Mouse (Mus musculus) monocyte, adult 59 days (primary cell): ENCODE data around the gene 4921536K21Rik. TPM values are rescaled to one million over a fixed set of nuclear protein-coding genes. Genes with fewer than 3 reads are reported as not detected.

Source experiments
- total RNA-seq, 2 experiments: library from RNA; stranded (reverse); gene quantifications; one replicate each; pipeline ENCODE4 v1.2.4; 2023

4921536K21Rik gene
- 1 to 10 TPM; 1.3 to 1.9 TPM for total RNA-seq

GRCm38 (mm10) chr11:3894406-3895281, at the start of gene 4921536K21Rik, which contains the start of gene Dusp18:
TSS of gene 4921536K21Rik (minus strand) at chr11:3895098.
TSS of gene Dusp18 (plus strand) at chr11:3895240.

GRCm38 (mm10) chr11:3931511-3932211, 36.8 kb upstream of the 4921536K21Rik start, which contains the start of gene Tcn2:
TSS of gene Tcn2 (minus strand) at chr11:3932159.

GRCm38 (mm10) chr11:3914109-3914840, 19.4 kb upstream of the 4921536K21Rik start, which contains the start of gene Slc35e4:
TSS of gene Slc35e4 (minus strand) at chr11:3914664.

GRCm38 (mm10) chr11:3863454-3864112, 31.3 kb downstream of the 4921536K21Rik start, which contains the start of gene Osbp2:
TSS of gene Osbp2 (minus strand) at chr11:3863903.

Other genes starting within 250 kb of the 4921536K21Rik start
- gene Morc2a, start 245.9 kb downstream of the 4921536K21Rik start, total RNA-seq, result 10 to 100 TPM; 38.9 to 42.0 TPM
- gene Osbp2, start 31.2 kb downstream of the 4921536K21Rik start, total RNA-seq, result not detected
- 10 to 100 TPM; 10.5 to 11.7 TPM for gene Dusp18, start 142 bp upstream of the 4921536K21Rik start, total RNA-seq
- gene Slc35e4, start 19.6 kb upstream of the 4921536K21Rik start, total RNA-seq, result 10 to 100 TPM; 27.1 to 29.5 TPM
- gene Tcn2, start 37.1 kb upstream of the 4921536K21Rik start, total RNA-seq, result 100 to 1,000 TPM; 108 to 152 TPM
- gene Pes1, start 68.9 kb upstream of the 4921536K21Rik start, total RNA-seq, result 10 to 100 TPM; 62.3 to 64.0 TPM
- not detected for gene 4930556J24Rik, start 81.7 kb upstream of the 4921536K21Rik start, total RNA-seq
- not detected for gene Gal3st1, start 88.5 kb upstream of the 4921536K21Rik start, total RNA-seq
- not detected for gene Sec14l4, start 136.4 kb upstream of the 4921536K21Rik start, total RNA-seq
- not detected for gene Sec14l3, start 169.7 kb upstream of the 4921536K21Rik start, total RNA-seq
- under 1 TPM; 0.47 to 0.88 TPM for gene Mtfp1, start 200.3 kb upstream of the 4921536K21Rik start, total RNA-seq
- gene Sec14l2, start 228.3 kb upstream of the 4921536K21Rik start, total RNA-seq, result under 1 TPM in 1 of 2 experiments, not detected in 1; 0.33 TPM
- 10 to 100 TPM; 21.5 to 30.7 TPM for gene Rnf215, start 240.1 kb upstream of the 4921536K21Rik start, total RNA-seq